In genomic region chr14:25377091-25377490, GRCm38 (mm10) we compare ENCODE assay signal across 8 mouse cellular contexts.
DNase-seq lines count a peak whose midpoint lies in the region; ATAC-seq and TF ChIP-seq lines count a peak whose summit lies in the region.

No protein-coding gene starts in this region.

- H3K27me3 ChIP-seq in kidney, postnatal 0 days (ENCODE audit: insufficient read depth, low read length): no peaks in the 10 kb centered on the region
- H3K27me3 ChIP-seq in intestine, embryonic 15.5 days (replicated peaks): no peaks in the 10 kb centered on the region

- H3K4me3 ChIP-seq in kidney, postnatal 0 days (replicated peaks; ENCODE audit: low read depth, low read length): no peak overlapping the region
- no peak overlapping the region for H3K4me3 ChIP-seq in embryonic fibroblast, embryonic 13.5 days (ENCODE audit: insufficient read depth, low read length)
- H3K4me3 ChIP-seq in intestine, embryonic 15.5 days (replicated peaks): no peak overlapping the region

- TF ChIP-seq POLR2A in embryonic fibroblast, embryonic 13.5 days (IDR thresholded peaks at IDR 0.05; ENCODE audit: low read depth, low read length): no peak

- 50% methylated on average over 2 of the region's 2 CpGs for WGBS in kidney, postnatal 0 days
- 50% methylated on average over 2 of the region's 2 CpGs for WGBS in intestine, embryonic 15.5 days

- peak overlapping the region; percentile 56; the same call in 1 of the 2 replicates for H3K4me2 ChIP-seq in kidney, postnatal 0 days (ENCODE audit: low read length)
- H3K4me2 ChIP-seq in intestine, embryonic 15.5 days (replicated peaks): peak overlapping the region; percentile 68

- no peaks in the 10 kb centered on the region for H3K9me3 ChIP-seq in kidney, postnatal 0 days (replicated peaks; ENCODE audit: low read length)
- H3K9me3 ChIP-seq in intestine, embryonic 15.5 days: no peaks in the 10 kb centered on the region

- TF ChIP-seq CTCF in kidney, postnatal 0 days (IDR thresholded peaks at IDR 0.05; ENCODE audit: low read depth): no peak
- no peak for TF ChIP-seq CTCF in embryonic fibroblast, embryonic 13.5 days (IDR thresholded peaks at IDR 0.05; ENCODE audit: borderline replicate concordance, insufficient read depth, low read length)

- H3K9ac ChIP-seq in kidney, postnatal 0 days (ENCODE audit: low read depth, low read length): peak overlapping the region; percentile 27; the same call in 1 of the 2 replicates
- H3K9ac ChIP-seq in intestine, embryonic 15.5 days: no peak overlapping the region

- no peak for DNase-seq in kidney, postnatal 0 days (ENCODE audit: low spot score)
- no peak for DNase-seq in kidney, postnatal 4 days
- peak; percentile 42 to 55 for DNase-seq in natural killer cell, adult 2 months (ENCODE audit: low spot score in 2 of 2)
- no peak for DNase-seq in gastrocnemius, adult 8-10 months (ENCODE audit: low spot score in 2 of 2)
- DNase-seq in gastrocnemius, postnatal 10 days: no peak
- no peak for DNase-seq in adrenal gland, postnatal 10 days

- H3K36me3 ChIP-seq in kidney, postnatal 0 days (ENCODE audit: insufficient read depth, low read length): no peaks in the 10 kb centered on the region
- no peaks in the 10 kb centered on the region for H3K36me3 ChIP-seq in intestine, embryonic 15.5 days

- ATAC-seq in kidney, postnatal 0 days (replicated peaks; ENCODE audit: low FRiP score, low read depth): no peak
- peak; percentile 12; the same call in 1 of the 2 replicates for ATAC-seq in intestine, embryonic 15.5 days

- peak overlapping the region; percentile 100 for H3K27ac ChIP-seq in kidney, postnatal 0 days
- peak overlapping the region; percentile 23; the same call in 1 of the 2 replicates for H3K27ac ChIP-seq in embryonic fibroblast, embryonic 13.5 days (ENCODE audit: insufficient read depth, low read length)
- H3K27ac ChIP-seq in intestine, embryonic 15.5 days: peak overlapping the region; percentile 93

- peaks cover 25% of the 10 kb centered on the region for H3K4me1 ChIP-seq in kidney, postnatal 0 days (replicated peaks; ENCODE audit: insufficient read depth, low read length)
- H3K4me1 ChIP-seq in embryonic fibroblast, embryonic 13.5 days (ENCODE audit: control insufficient read depth, insufficient read depth, low read length): 0 out of 2 replicates have a peak, but pooled peaks cover 4% of the 10 kb centered on the region
- H3K4me1 ChIP-seq in intestine, embryonic 15.5 days (replicated peaks): peaks cover 17% of the 10 kb centered on the region

Comparison
In these comparisons a context has a peak if more than half of its experiments do, and no peak if none do; other contexts are left out.
1. DNase-seq: peak in natural killer cell, adult 2 months (2 of 2); none in kidney, postnatal 0 days (single experiment), kidney, postnatal 4 days (0 of 2), gastrocnemius, adult 8-10 months (0 of 2), gastrocnemius, postnatal 10 days (single experiment) and adrenal gland, postnatal 10 days (single experiment).
2. H3K27ac ChIP-seq: peak in every context shown above with its lines; median percentile 100 in kidney, postnatal 0 days; 93 in intestine, embryonic 15.5 days; 23 in embryonic fibroblast, embryonic 13.5 days.